Mouse (Mus musculus): ENCODE measurements around the gene Tango6. TPM values are rescaled to one million over a fixed set of nuclear protein-coding genes. Genes with fewer than 3 reads are reported as not detected.

Tango6 gene
- polyA plus RNA-seq, 1 experiment = 6.9 TPM

- H3K36me3 ChIP-seq (ENCODE audit: control insufficient read depth, insufficient read depth) = no peaks in the 10 kb centered on the region
- H3K27me3 ChIP-seq (ENCODE audit: control insufficient read depth, insufficient read depth, insufficient read length) = no peaks in the 10 kb centered on the region
- H3K79me2 ChIP-seq (ENCODE audit: control insufficient read depth, insufficient read depth) = no peaks in the 10 kb centered on the region
Observed at GRCm38 (mm10) chr8:106651994-106652393, 30.9 kb upstream of the Tango6 start.

GRCm38 (mm10) chr8:106656046-106656445 is 26.8 kb upstream of the Tango6 start:
- no peak overlapping the region for H3K4me3 ChIP-seq
- H3K36me3 ChIP-seq (ENCODE audit: control insufficient read depth, insufficient read depth) = no peaks in the 10 kb centered on the region
- TF ChIP-seq MYOG (IDR thresholded peaks at IDR 0.05; ENCODE audit: control insufficient read depth in 1 of 3, insufficient read depth in 1 of 3, insufficient read length in 2 of 3, low read depth in 2 of 3) (no peak), USF1 (IDR thresholded peaks at IDR 0.05; ENCODE audit: low read depth) (no peak), SRF (IDR thresholded peaks at IDR 0.05; ENCODE audit: control insufficient read depth, insufficient read length, low read depth) (no peak), CEBPB (IDR thresholded peaks at IDR 0.05; ENCODE audit: insufficient read depth, poor library complexity, severe bottlenecking) (no peak), MAX (IDR thresholded peaks at IDR 0.05; ENCODE audit: low read depth) (no peak), TCF12 (IDR thresholded peaks at IDR 0.05; ENCODE audit: insufficient read depth, poor library complexity, severe bottlenecking) (no peak), REST (IDR thresholded peaks at IDR 0.05; ENCODE audit: insufficient read depth, insufficient read length) (no peak), POLR2A (IDR thresholded peaks at IDR 0.05; ENCODE audit: insufficient read length, low read depth) (no peak), E2F4 (IDR thresholded peaks at IDR 0.05; ENCODE audit: insufficient read depth) (no peak), TCF3 (IDR thresholded peaks at IDR 0.05; ENCODE audit: insufficient read length, low read depth) (no peak), MYOD1 (IDR thresholded peaks at IDR 0.05; ENCODE audit: control insufficient read depth in 1 of 3, insufficient read length in 2 of 3, low read depth in 2 of 3) (no peak), POLR2AphosphoS2 (IDR thresholded peaks at IDR 0.05; ENCODE audit: insufficient read length, low read depth) (no peak)
- H3ac ChIP-seq (ENCODE audit: control insufficient read depth, insufficient read length) = no peak overlapping the region
- no peaks in the 10 kb centered on the region for H3K79me2 ChIP-seq (ENCODE audit: control insufficient read depth, insufficient read depth)
- H3K4me2 ChIP-seq (ENCODE audit: low read depth) = no peak overlapping the region
- H3K27me3 ChIP-seq (ENCODE audit: control insufficient read depth, insufficient read depth, insufficient read length) = no peaks in the 10 kb centered on the region

More at GRCm38 (mm10) chr8:106651994-106652393, 30.9 kb upstream of the Tango6 start:
- Histone ChIP-seq H3K4me2 (ENCODE audit: low read depth) (no peak overlapping the region), H3K4me3 (no peak overlapping the region), H3ac (ENCODE audit: control insufficient read depth, insufficient read length) (no peak overlapping the region)
- no peak for TF ChIP-seq MAX (IDR thresholded peaks at IDR 0.05; ENCODE audit: low read depth)
- no peak for TF ChIP-seq TCF3 (IDR thresholded peaks at IDR 0.05; ENCODE audit: insufficient read length, low read depth)
- no peak for TF ChIP-seq REST (IDR thresholded peaks at IDR 0.05; ENCODE audit: insufficient read depth, insufficient read length)
- TF ChIP-seq MYOD1 (IDR thresholded peaks at IDR 0.05; ENCODE audit: control insufficient read depth in 1 of 3, insufficient read length in 2 of 3, low read depth in 2 of 3) = no peak
- TF ChIP-seq POLR2A (IDR thresholded peaks at IDR 0.05; ENCODE audit: insufficient read length, low read depth) = no peak
- TF ChIP-seq SRF (IDR thresholded peaks at IDR 0.05; ENCODE audit: control insufficient read depth, insufficient read length, low read depth) = no peak
- no peak for TF ChIP-seq E2F4 (IDR thresholded peaks at IDR 0.05; ENCODE audit: insufficient read depth)
- no peak for TF ChIP-seq USF1 (IDR thresholded peaks at IDR 0.05; ENCODE audit: low read depth)
- TF ChIP-seq MYOG (IDR thresholded peaks at IDR 0.05; ENCODE audit: control insufficient read depth in 1 of 3, insufficient read depth in 1 of 3, insufficient read length in 2 of 3, low read depth in 2 of 3) = no peak
- TF ChIP-seq CEBPB (IDR thresholded peaks at IDR 0.05; ENCODE audit: insufficient read depth, poor library complexity, severe bottlenecking) = no peak
- no peak for TF ChIP-seq POLR2AphosphoS2 (IDR thresholded peaks at IDR 0.05; ENCODE audit: insufficient read length, low read depth)
- TF ChIP-seq TCF12 (IDR thresholded peaks at IDR 0.05; ENCODE audit: insufficient read depth, poor library complexity, severe bottlenecking) = no peak

DNA sequence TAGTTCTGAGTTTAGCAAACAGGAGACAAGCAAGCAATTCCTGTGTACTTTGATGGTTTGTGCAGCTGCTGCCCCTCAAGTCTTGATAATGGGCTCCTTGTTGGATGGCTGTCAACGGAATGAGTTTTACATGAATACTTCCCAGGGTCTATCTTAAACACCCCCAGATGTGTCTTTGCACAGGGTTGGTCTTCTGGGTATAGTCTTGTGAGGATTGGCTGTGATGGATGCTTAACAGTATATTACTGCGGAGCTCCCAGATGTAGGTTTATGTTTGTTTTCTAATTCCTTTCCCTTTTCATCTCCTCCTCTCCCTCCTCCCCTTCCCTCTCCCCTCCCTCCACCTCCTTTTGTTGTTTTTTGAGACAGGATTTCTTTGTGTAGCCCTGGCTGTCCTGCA is 10.1 kb upstream of the Tango6 start:
- Histone ChIP-seq H3K4me3 (no peak overlapping the region), H3K27me3 (ENCODE audit: control insufficient read depth, insufficient read depth, insufficient read length) (no peaks in the 10 kb centered on the region), H3K79me2 (ENCODE audit: control insufficient read depth, insufficient read depth) (no peaks in the 10 kb centered on the region), H3K4me2 (ENCODE audit: low read depth) (no peak overlapping the region), H3K36me3 (ENCODE audit: control insufficient read depth, insufficient read depth) (no peaks in the 10 kb centered on the region), H3ac (ENCODE audit: control insufficient read depth, insufficient read length) (no peak overlapping the region)
- TF ChIP-seq USF1 (IDR thresholded peaks at IDR 0.05; ENCODE audit: low read depth) (no peak), POLR2AphosphoS2 (IDR thresholded peaks at IDR 0.05; ENCODE audit: insufficient read length, low read depth) (no peak)

DNA sequence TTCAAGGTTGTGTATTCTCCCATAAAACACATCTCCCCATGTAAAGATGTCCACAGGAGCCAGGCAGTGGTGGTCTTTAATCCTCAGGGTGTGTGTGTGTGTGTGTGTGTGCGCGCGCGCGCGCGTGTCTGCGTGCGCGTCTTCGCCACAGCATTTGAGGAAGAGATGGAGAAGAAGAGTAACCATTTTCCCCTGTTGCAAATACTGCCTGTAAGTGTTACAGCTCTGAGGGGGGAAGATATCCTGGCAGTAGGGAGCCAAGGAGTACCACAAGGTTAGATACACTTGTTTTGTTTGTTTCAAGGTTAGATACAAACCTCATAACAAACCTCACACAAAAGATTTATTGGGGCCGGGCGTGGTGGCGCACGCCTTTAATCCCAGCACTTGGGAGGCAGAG is 8.6 kb upstream of the Tango6 start:
- Histone ChIP-seq H3K27me3 (ENCODE audit: control insufficient read depth, insufficient read depth, insufficient read length) (no peaks in the 10 kb centered on the region), H3K36me3 (ENCODE audit: control insufficient read depth, insufficient read depth) (no peaks in the 10 kb centered on the region), H3ac (ENCODE audit: control insufficient read depth, insufficient read length) (no peak overlapping the region), H3K4me2 (ENCODE audit: low read depth) (no peak overlapping the region), H3K4me3 (no peak overlapping the region), H3K79me2 (ENCODE audit: control insufficient read depth, insufficient read depth) (no peaks in the 10 kb centered on the region)
- no peak for TF ChIP-seq TCF3 (IDR thresholded peaks at IDR 0.05; ENCODE audit: insufficient read length, low read depth)
- no peak for TF ChIP-seq POLR2AphosphoS2 (IDR thresholded peaks at IDR 0.05; ENCODE audit: insufficient read length, low read depth)
- no peak for TF ChIP-seq SRF (IDR thresholded peaks at IDR 0.05; ENCODE audit: control insufficient read depth, insufficient read length, low read depth)
- no peak for TF ChIP-seq MYOD1 (IDR thresholded peaks at IDR 0.05; ENCODE audit: control insufficient read depth in 1 of 3, insufficient read length in 2 of 3, low read depth in 2 of 3)
- TF ChIP-seq CEBPB (IDR thresholded peaks at IDR 0.05; ENCODE audit: insufficient read depth, poor library complexity, severe bottlenecking) = no peak
- no peak for TF ChIP-seq USF1 (IDR thresholded peaks at IDR 0.05; ENCODE audit: low read depth)
- TF ChIP-seq MAX (IDR thresholded peaks at IDR 0.05; ENCODE audit: low read depth) = no peak
- no peak for TF ChIP-seq E2F4 (IDR thresholded peaks at IDR 0.05; ENCODE audit: insufficient read depth)
- no peak for TF ChIP-seq REST (IDR thresholded peaks at IDR 0.05; ENCODE audit: insufficient read depth, insufficient read length)

DNA sequence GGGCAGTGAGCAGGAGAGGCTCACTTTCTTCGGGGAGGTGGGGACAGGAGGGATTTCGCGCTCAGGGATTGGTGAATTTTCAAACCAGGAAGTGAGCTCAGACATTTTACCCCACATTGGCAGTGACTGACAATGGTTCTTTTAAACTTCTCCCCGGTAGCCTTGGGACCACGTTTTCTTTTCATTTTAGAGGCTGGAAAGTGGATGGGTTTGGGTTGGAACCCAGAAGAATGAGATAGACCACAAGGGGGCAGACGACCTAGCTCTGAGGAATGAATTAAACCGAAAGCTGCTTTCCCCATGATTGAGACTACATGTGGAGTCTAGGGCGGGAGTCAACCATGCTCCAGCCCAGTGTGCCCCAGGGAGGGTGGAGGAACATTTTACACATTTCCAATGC is 8.0 kb upstream of the Tango6 start:
- no peak overlapping the region for H3ac ChIP-seq (ENCODE audit: control insufficient read depth, insufficient read length)
- H3K36me3 ChIP-seq (ENCODE audit: control insufficient read depth, insufficient read depth) = no peaks in the 10 kb centered on the region
- H3K4me3 ChIP-seq = no peak overlapping the region
- no peaks in the 10 kb centered on the region for H3K27me3 ChIP-seq (ENCODE audit: control insufficient read depth, insufficient read depth, insufficient read length)
- H3K4me2 ChIP-seq (ENCODE audit: low read depth) = no peak overlapping the region
- TF ChIP-seq MYOD1 (IDR thresholded peaks at IDR 0.05; ENCODE audit: control insufficient read depth in 1 of 3, insufficient read length in 2 of 3, low read depth in 2 of 3) (no peak), TCF12 (IDR thresholded peaks at IDR 0.05; ENCODE audit: insufficient read depth, poor library complexity, severe bottlenecking) (no peak), CEBPB (IDR thresholded peaks at IDR 0.05; ENCODE audit: insufficient read depth, poor library complexity, severe bottlenecking) (no peak), TCF3 (IDR thresholded peaks at IDR 0.05; ENCODE audit: insufficient read length, low read depth) (no peak), REST (IDR thresholded peaks at IDR 0.05; ENCODE audit: insufficient read depth, insufficient read length) (no peak), E2F4 (IDR thresholded peaks at IDR 0.05; ENCODE audit: insufficient read depth) (no peak), SRF (IDR thresholded peaks at IDR 0.05; ENCODE audit: control insufficient read depth, insufficient read length, low read depth) (no peak), MAX (IDR thresholded peaks at IDR 0.05; ENCODE audit: low read depth) (no peak), USF1 (IDR thresholded peaks at IDR 0.05; ENCODE audit: low read depth) (no peak), POLR2A (IDR thresholded peaks at IDR 0.05; ENCODE audit: insufficient read length, low read depth) (no peak), MYOG (IDR thresholded peaks at IDR 0.05; ENCODE audit: control insufficient read depth in 1 of 3, insufficient read depth in 1 of 3, insufficient read length in 2 of 3, low read depth in 2 of 3) (no peak), POLR2AphosphoS2 (IDR thresholded peaks at IDR 0.05; ENCODE audit: insufficient read length, low read depth) (no peak)
- no peaks in the 10 kb centered on the region for H3K79me2 ChIP-seq (ENCODE audit: control insufficient read depth, insufficient read depth)
